25 mouse cellular contexts compared by ENCODE assay signal in genomic region chr9:32650738-32651137, GRCm38 (mm10). TPM values are rescaled to one million over a fixed set of nuclear protein-coding genes. Genes with fewer than 3 reads are reported as not detected.
DNase-seq lines count a peak whose midpoint lies in the region; ATAC-seq and TF ChIP-seq lines count a peak whose summit lies in the region.
"Had no signal": no experiment of that assay in that cellular context is flagged by ENCODE, and none has a peak within 500 bp of the region (broad histone marks: within the 10 kb centered on the region; RNA-seq: fewer than 3 reads in every experiment).

No protein-coding gene starts in this region.

- peak in 1 of 2 experiments; percentile 40 for DNase-seq in spleen, adult 2 months (ENCODE audit: low read depth in 1 of 2, low spot score in 2 of 2)
- DNase-seq in spleen, adult 18-20 months, result no peak
- no peak for DNase-seq in midbrain, embryonic 11.5 days (ENCODE audit: low spot score, missing footprints)
- no peak for DNase-seq in hindbrain, embryonic 14.5 days (ENCODE audit: low spot score)
- DNase-seq in lung, postnatal 25 days (ENCODE audit: low spot score), result no peak
- DNase-seq: adrenal gland, adult 8-10 months; adrenal gland, postnatal 25 days; cerebellum, adult 18-20 months; cerebellum, adult 9-10 months; cerebellum, postnatal 25 days; gastrocnemius, postnatal 36 days; kidney, adult 11 months had no signal

- no peak for TF ChIP-seq POLR2A in spleen, adult 2 months (IDR thresholded peaks at IDR 0.05; ENCODE audit: low read depth, low read length)

- no peaks in the 10 kb centered on the region for H3K36me3 ChIP-seq in spleen, adult 2 months (ENCODE audit: control insufficient read depth, insufficient read depth, low read length)
- H3K36me3 ChIP-seq in midbrain, embryonic 11.5 days (ENCODE audit: control insufficient read depth, insufficient read depth, low read length), result no peaks in the 10 kb centered on the region
- no peaks in the 10 kb centered on the region for H3K36me3 ChIP-seq in hindbrain, embryonic 14.5 days (replicated peaks; ENCODE audit: control insufficient read depth, insufficient read depth)
- H3K36me3 ChIP-seq: embryonic facial prominence, embryonic 12.5 days; embryonic facial prominence, embryonic 15.5 days; forebrain, embryonic 15.5 days; G1E; hindbrain, embryonic 10.5 days; hindbrain, embryonic 13.5 days; intestine, embryonic 15.5 days had no signal

- peak overlapping the region; percentile 34 for H3K27ac ChIP-seq in spleen, adult 2 months (ENCODE audit: insufficient read depth, low read length)
- no peak overlapping the region for H3K27ac ChIP-seq in midbrain, embryonic 11.5 days (ENCODE audit: low read depth, low read length)
- no peak overlapping the region for H3K27ac ChIP-seq in hindbrain, embryonic 14.5 days
- H3K27ac ChIP-seq: embryonic facial prominence, embryonic 12.5 days; embryonic facial prominence, embryonic 15.5 days; forebrain, embryonic 15.5 days; hindbrain, embryonic 10.5 days; hindbrain, embryonic 13.5 days; hindbrain, postnatal 0 days; intestine, embryonic 15.5 days had no signal

- peaks cover 20% of the 10 kb centered on the region for H3K4me1 ChIP-seq in spleen, adult 2 months (ENCODE audit: control insufficient read depth, insufficient read depth, insufficient read length)
- H3K4me1 ChIP-seq in midbrain, embryonic 11.5 days (ENCODE audit: control insufficient read depth, insufficient read depth, low read length), result peaks cover 2% of the 10 kb centered on the region; the same call in 1 of the 2 replicates
- no peaks in the 10 kb centered on the region for H3K4me1 ChIP-seq in hindbrain, embryonic 14.5 days (replicated peaks; ENCODE audit: control insufficient read depth, insufficient read depth, low read length)
- H3K4me1 ChIP-seq: forebrain, embryonic 15.5 days had no signal

- no peaks in the 10 kb centered on the region for H3K27me3 ChIP-seq in spleen, adult 2 months (ENCODE audit: control insufficient read depth, insufficient read depth, low read length)
- no peaks in the 10 kb centered on the region; the same call in 1 of the 2 replicates for H3K27me3 ChIP-seq in midbrain, embryonic 11.5 days (ENCODE audit: control insufficient read depth, insufficient read depth, low read length)
- peaks cover 17% of the 10 kb centered on the region for H3K27me3 ChIP-seq in hindbrain, embryonic 14.5 days (ENCODE audit: control insufficient read depth, insufficient read depth, low read length)
- H3K27me3 ChIP-seq: CH12.LX; embryonic facial prominence, embryonic 12.5 days; embryonic facial prominence, embryonic 15.5 days; intestine, embryonic 15.5 days; Patski had no signal

- peak; percentile 32 for ATAC-seq in activated CD4-positive, CD25-positive, alpha-beta regulatory T cell, adult 4 months
- peak; percentile 15 for ATAC-seq in inflammation-experienced regulatory T-cells, adult 6 months
- ATAC-seq in midbrain, embryonic 11.5 days (ENCODE audit: low FRiP score), result no peak
- ATAC-seq in hindbrain, embryonic 14.5 days (ENCODE audit: low FRiP score), result no peak
- ATAC-seq: forebrain, embryonic 15.5 days; hindbrain, postnatal 0 days; intestine, embryonic 15.5 days; Patski had no signal

- WGBS in spleen, adult 2 months, result 37% methylated on average over 3 of the region's 3 CpGs
- WGBS in midbrain, embryonic 11.5 days, result 72% methylated on average over 3 of the region's 3 CpGs
- WGBS in hindbrain, embryonic 14.5 days, result 83% methylated on average over 3 of the region's 3 CpGs

- H3K9me3 ChIP-seq in midbrain, embryonic 11.5 days (ENCODE audit: control insufficient read depth, low read length), result no peaks in the 10 kb centered on the region
- H3K9me3 ChIP-seq in hindbrain, embryonic 14.5 days (ENCODE audit: control insufficient read depth, low read length), result no peaks in the 10 kb centered on the region
- H3K9me3 ChIP-seq: embryonic facial prominence, embryonic 12.5 days; embryonic facial prominence, embryonic 15.5 days; forebrain, embryonic 15.5 days; G1E; hindbrain, embryonic 10.5 days; hindbrain, embryonic 13.5 days; intestine, embryonic 15.5 days had no signal

- H3K9ac ChIP-seq in midbrain, embryonic 11.5 days (ENCODE audit: low read length), result no peak overlapping the region
- no peak overlapping the region for H3K9ac ChIP-seq in hindbrain, embryonic 14.5 days
- H3K9ac ChIP-seq: embryonic facial prominence, embryonic 12.5 days; embryonic facial prominence, embryonic 15.5 days; forebrain, embryonic 15.5 days; hindbrain, embryonic 13.5 days; intestine, embryonic 15.5 days had no signal

- no peak overlapping the region for H3K4me2 ChIP-seq in midbrain, embryonic 11.5 days
- no peak overlapping the region for H3K4me2 ChIP-seq in hindbrain, embryonic 14.5 days (replicated peaks)
- H3K4me2 ChIP-seq: embryonic facial prominence, embryonic 12.5 days; embryonic facial prominence, embryonic 15.5 days; forebrain, embryonic 15.5 days; heart, embryonic 11.5 days; hindbrain, embryonic 13.5 days; intestine, embryonic 15.5 days had no signal

- no peak for TF ChIP-seq CTCF in spleen, adult 2 months (IDR thresholded peaks at IDR 0.05; ENCODE audit: extremely low read depth, insufficient read depth, insufficient read length, insufficient replicate concordance)

- H3K4me3 ChIP-seq in spleen, adult 2 months (ENCODE audit: extremely low read depth, insufficient read depth, insufficient read length), result no peak overlapping the region
- H3K4me3 ChIP-seq in midbrain, embryonic 11.5 days (ENCODE audit: low read depth, low read length), result no peak overlapping the region
- H3K4me3 ChIP-seq in hindbrain, embryonic 14.5 days (replicated peaks; ENCODE audit: low read length), result no peak overlapping the region
- H3K4me3 ChIP-seq: embryonic facial prominence, embryonic 12.5 days; embryonic facial prominence, embryonic 15.5 days; forebrain, embryonic 15.5 days; hindbrain, embryonic 10.5 days; hindbrain, embryonic 13.5 days; intestine, embryonic 15.5 days had no signal

RNA-seq across cellular contexts. Expression of gene Ets1, which starts 14.7 kb away (rescaled TPM):
- 115 and 129 TPM in 2 replicates for polyA plus RNA-seq in spleen, adult 2 months (2012; rRNA removed)
- polyA plus RNA-seq in activated CD4-positive, CD25-positive, alpha-beta regulatory T cell, adult 4 months (2017; shearing (Covaris generic)), result 100 to 1,000 TPM; 724 to 833 TPM
- polyA plus RNA-seq in inflammation-experienced regulatory T-cells, adult 6 months (2017; shearing (Covaris generic)), result 100 to 1,000 TPM; 831 to 847 (median 840) TPM
- 21.7 and 22.9 TPM in 2 replicates for polyA plus RNA-seq in midbrain, embryonic 11.5 days (2014; fragmentation: Nextera tagmentation; extraction: Ambion mirVana)
- 19.1 and 20.9 TPM in 2 replicates for polyA plus RNA-seq in hindbrain, embryonic 14.5 days (2014; fragmentation: Nextera tagmentation; extraction: Ambion mirVana)
- polyA plus RNA-seq: G1E had no signal

Comparison
In these comparisons a context has a peak if more than half of its experiments do, and no peak if none do; other contexts are left out.
1. ATAC-seq: peak in activated CD4-positive, CD25-positive, alpha-beta regulatory T cell, adult 4 months (single experiment) and inflammation-experienced regulatory T-cells, adult 6 months (single experiment); none in midbrain, embryonic 11.5 days (single experiment) and hindbrain, embryonic 14.5 days (single experiment).